Mouse (Mus musculus) small intestine, adult 2 months (tissue): ENCODE results near the gene Chrna1. TPM values are rescaled to one million over a fixed set of nuclear protein-coding genes. Genes with fewer than 3 reads are reported as not detected.

Experiments used
- H3K27ac ChIP-seq: fragments of 200-500 bp; 2 replicates; pipeline ENCODE4 v1.5.1; 2012; ENCODE audit warnings: low read depth, low read length, control low read depth, inconsistent platforms; ENCODE audit not compliant: insufficient read depth
- H3K27me3 ChIP-seq: fragments of 200-500 bp; 2 replicates; pipeline ENCODE4 v1.6.1; 2012; ENCODE audit warnings: mild to moderate bottlenecking, moderate library complexity, low read length, inconsistent platforms; ENCODE audit not compliant: control insufficient read depth, insufficient read depth
- H3K36me3 ChIP-seq: fragments of 200-500 bp; 2 replicates; pipeline ENCODE4 v1.6.1; 2012; ENCODE audit warnings: mild to moderate bottlenecking, low read length, control low read depth, inconsistent platforms; ENCODE audit not compliant: control insufficient read depth, insufficient read depth
- H3K4me1 ChIP-seq: fragments of 200-500 bp; 2 replicates; pipeline ENCODE4 v1.6.1; 2012; ENCODE audit warnings: low read length, inconsistent platforms, mixed read lengths; ENCODE audit not compliant: control insufficient read depth, insufficient read depth, insufficient read length
- H3K4me3 ChIP-seq: fragments of 200-500 bp; 2 replicates; pipeline ENCODE4 v1.5.1; 2012; ENCODE audit warnings: low read depth, mild to moderate bottlenecking, control low read depth, inconsistent platforms, low read length, moderate library complexity
- CTCF ChIP-seq: fragments of 200-500 bp; IDR thresholded peaks from 2 replicates; pipeline ENCODE4 v1.5.1; 2012; ENCODE audit warnings: low read depth, mild to moderate bottlenecking, control low read depth, inconsistent platforms, low read length, moderate library complexity, mixed read lengths; ENCODE audit not compliant: insufficient replicate concordance, insufficient read length; ENCODE audit errors: extremely low read depth
- POLR2A ChIP-seq: fragments of 200-500 bp; IDR thresholded peaks from 2 replicates; pipeline ENCODE4 v1.6.1; 2012; ENCODE audit warnings: low read depth, mild to moderate bottlenecking, control low read depth, inconsistent platforms, low read length, moderate library complexity
- WGBS: fragments of 180-500 bp; shearing (Covaris S2); methylation state at CpG from one replicate; pipeline ENCODE4 v1.1.7; 2018; 5-methylcytosine and 5-hydroxymethylcytosine counted together
- polyA plus RNA-seq: library from polyadenylated mRNA; depleted of rRNA; stranded (reverse); fragments of >200 nt; gene quantifications from 2 replicates; pipeline ENCODE4 v1.2.3, GENCODE M21; 2012

Chrna1 gene
- polyA plus RNA-seq, 1 experiment, result not detected

- Histone ChIP-seq H3K36me3 (no peaks in the 10 kb centered on the region), H3K4me1 (no peaks in the 10 kb centered on the region), H3K27ac (no peak overlapping the region), H3K4me3 (no peak overlapping the region), H3K27me3 (no peaks in the 10 kb centered on the region)
- WGBS, result 88% methylated on average over 9 of the region's 9 CpGs
- no peak for TF ChIP-seq POLR2A
- no peak for TF ChIP-seq CTCF
These were observed 8.8 kb downstream of the Chrna1 start for GRCm38 (mm10) chr2:73571304-73571703.

GRCm38 (mm10) chr2:73566989-73567605 lies 13.0 kb downstream of the Chrna1 start:
- Histone ChIP-seq H3K4me3 (no peak overlapping the region), H3K36me3 (no peaks in the 10 kb centered on the region), H3K27me3 (no peaks in the 10 kb centered on the region), H3K27ac (no peak overlapping the region), H3K4me1 (no peaks in the 10 kb centered on the region)
- 15% methylated on average over 8 of the region's 8 CpGs for WGBS
- TF ChIP-seq CTCF (peak; percentile 85; the same call in 1 of the 2 replicates), POLR2A (no peak)

GRCm38 (mm10) chr2:73566162-73566561 lies 14.0 kb downstream of the Chrna1 start:
- H3K4me1 ChIP-seq, result peaks cover 6% of the 10 kb centered on the region; the same call in 1 of the 2 replicates
- peaks cover 3% of the 10 kb centered on the region; the same call in 1 of the 2 replicates for H3K27me3 ChIP-seq
- no peaks in the 10 kb centered on the region for H3K36me3 ChIP-seq
- TF ChIP-seq POLR2A, result no peak
- peak; percentile 51; the same call in 1 of the 2 replicates for TF ChIP-seq CTCF
- H3K27ac ChIP-seq, result no peak overlapping the region
- no peak overlapping the region for H3K4me3 ChIP-seq
- WGBS, result 23% methylated on average over 7 of the region's 7 CpGs

- H3K4me3 ChIP-seq, result no peak overlapping the region
- no peak overlapping the region for H3K27ac ChIP-seq
- H3K27me3 ChIP-seq, result peaks cover 3% of the 10 kb centered on the region; the same call in 1 of the 2 replicates
- TF ChIP-seq POLR2A (no peak), CTCF (no peak)
- peaks cover 6% of the 10 kb centered on the region; the same call in 1 of the 2 replicates for H3K4me1 ChIP-seq
- 74% methylated on average over 7 of the region's 7 CpGs for WGBS
- H3K36me3 ChIP-seq, result no peaks in the 10 kb centered on the region
These were observed 16.4 kb downstream of the Chrna1 start for GRCm38 (mm10) chr2:73563690-73564089.

- TF ChIP-seq CTCF (no peak), POLR2A (no peak)
These were observed 17.5 kb downstream of the Chrna1 start for GRCm38 (mm10) chr2:73562656-73563055.

GRCm38 (mm10) chr2:73561665-73562063 lies 18.5 kb downstream of the Chrna1 start:
- 8% methylated on average over 8 of the region's 8 CpGs for WGBS
- peak overlapping the region; percentile 5; the same call in 1 of the 2 replicates for H3K4me3 ChIP-seq
- H3K4me1 ChIP-seq, result peaks cover 6% of the 10 kb centered on the region; the same call in 1 of the 2 replicates
- peaks cover 3% of the 10 kb centered on the region; the same call in 1 of the 2 replicates for H3K27me3 ChIP-seq
- no peaks in the 10 kb centered on the region for H3K36me3 ChIP-seq
- no peak overlapping the region for H3K27ac ChIP-seq
- TF ChIP-seq POLR2A (no peak), CTCF (peak; percentile 72; the same call in 1 of the 2 replicates)

More at GRCm38 (mm10) chr2:73562656-73563055, 17.5 kb downstream of the Chrna1 start:
- 93% methylated on average over 9 of the region's 9 CpGs for WGBS
- no peak overlapping the region for H3K4me3 ChIP-seq
- peaks cover 6% of the 10 kb centered on the region; the same call in 1 of the 2 replicates for H3K4me1 ChIP-seq
- no peak overlapping the region for H3K27ac ChIP-seq
- no peaks in the 10 kb centered on the region for H3K36me3 ChIP-seq
- H3K27me3 ChIP-seq, result peaks cover 3% of the 10 kb centered on the region; the same call in 1 of the 2 replicates

GRCm38 (mm10) chr2:73560899-73561664 lies 19.1 kb downstream of the Chrna1 start:
- WGBS, result 13% methylated on average over 23 of the region's 23 CpGs

More at GRCm38 (mm10) chr2:73560899-73561664, 19.1 kb downstream of the Chrna1 start:
- TF ChIP-seq CTCF (no peak), POLR2A (no peak)
- no peak overlapping the region for H3K27ac ChIP-seq
- H3K36me3 ChIP-seq, result no peaks in the 10 kb centered on the region
- peaks cover 3% of the 10 kb centered on the region; the same call in 1 of the 2 replicates for H3K27me3 ChIP-seq
- H3K4me1 ChIP-seq, result peaks cover 6% of the 10 kb centered on the region; the same call in 1 of the 2 replicates
- peak overlapping the region; percentile 52 for H3K4me3 ChIP-seq
